11 mouse cellular contexts compared by ENCODE assay signal in genomic region chr13:70732781-70733180, GRCm38 (mm10).
DNase-seq lines count a peak whose midpoint lies in the region.
"Had no signal": no experiment of that assay in that cellular context is flagged by ENCODE, and none has a peak within 500 bp of the region (broad histone marks: within the 10 kb centered on the region; RNA-seq: fewer than 3 reads in every experiment).

No protein-coding gene starts in this region.

- 67% methylated on average over 5 of the region's 5 CpGs for whole genome bisulfite sequencing in heart, embryonic 10.5 days

- peaks cover 20% of the 10 kb centered on the region; the same call in 1 of the 2 replicates for H3K27me3 ChIP-seq in heart, embryonic 10.5 days (ENCODE audit: insufficient read depth, poor library complexity, severe bottlenecking)
- H3K27me3 ChIP-seq: embryonic facial prominence, embryonic 15.5 days; forebrain, embryonic 15.5 days; hindbrain, embryonic 12.5 days had no signal

- no peaks in the 10 kb centered on the region for H3K36me3 ChIP-seq in heart, embryonic 10.5 days
- H3K36me3 ChIP-seq: embryonic facial prominence, embryonic 15.5 days; forebrain, embryonic 15.5 days; hindbrain, embryonic 12.5 days had no signal

- H3K27ac ChIP-seq in heart, embryonic 10.5 days, result no peak overlapping the region
- H3K27ac ChIP-seq: embryonic facial prominence, embryonic 15.5 days; forebrain, embryonic 15.5 days; hindbrain, embryonic 12.5 days had no signal

- H3K4me3 ChIP-seq in heart, embryonic 10.5 days, result no peak overlapping the region
- H3K4me3 ChIP-seq: embryonic facial prominence, embryonic 15.5 days; forebrain, embryonic 15.5 days; hindbrain, embryonic 12.5 days had no signal

- peak; percentile 90 for DNase-seq in heart, adult 11 months
- DNase-seq in heart, embryonic 10.5 days (ENCODE audit: low spot score), result no peak
- DNase-seq in Muller cell, postnatal 12 days (ENCODE audit: inconsistent ontology term), result peak; percentile 47
- DNase-seq in brain, adult 2 months (ENCODE audit: low read depth, low spot score), result peak; percentile 24
- DNase-seq in layer of hippocampus, adult 18-20 months (ENCODE audit: low spot score in 2 of 2), result no peak
- no peak for DNase-seq in gastrocnemius, postnatal 10 days
- DNase-seq: cerebellum, adult 2 months; kidney, adult 9 months had no signal

- peaks cover 22% of the 10 kb centered on the region for H3K4me1 ChIP-seq in heart, embryonic 10.5 days

- H3K9me3 ChIP-seq in heart, embryonic 10.5 days, result no peaks in the 10 kb centered on the region
- H3K9me3 ChIP-seq: embryonic facial prominence, embryonic 15.5 days; forebrain, embryonic 15.5 days; hindbrain, embryonic 12.5 days had no signal

Comparison
In these comparisons a context has a peak if more than half of its experiments do, and no peak if none do; other contexts are left out.
1. DNase-seq: peak in heart, adult 11 months (single experiment), Muller cell, postnatal 12 days (single experiment) and brain, adult 2 months (single experiment); none in heart, embryonic 10.5 days (single experiment), layer of hippocampus, adult 18-20 months (0 of 2) and gastrocnemius, postnatal 10 days (single experiment).